ENCODE assay signal across 7 mouse cellular contexts in genomic region chr2:53711213-53711612, GRCm38 (mm10).
DNase-seq lines count a peak whose midpoint lies in the region; ATAC-seq lines count a peak whose summit lies in the region.

No protein-coding gene starts in this region.

- H3K9ac ChIP-seq in midbrain, embryonic 13.5 days (replicated peaks): no peak overlapping the region
- no peak overlapping the region for H3K9ac ChIP-seq in forebrain, embryonic 15.5 days (replicated peaks)

- no peak overlapping the region for H3K27ac ChIP-seq in midbrain, embryonic 13.5 days
- no peak overlapping the region for H3K27ac ChIP-seq in midbrain, embryonic 10.5 days (replicated peaks)
- H3K27ac ChIP-seq in forebrain, embryonic 15.5 days (replicated peaks): peak overlapping the region; percentile 53

- H3K4me2 ChIP-seq in midbrain, embryonic 13.5 days (replicated peaks): no peak overlapping the region
- no peak overlapping the region for H3K4me2 ChIP-seq in forebrain, embryonic 15.5 days (replicated peaks)

- DNase-seq in midbrain, embryonic 10.5 days (ENCODE audit: low spot score): no peak
- DNase-seq in layer of hippocampus, adult 9-10 months (ENCODE audit: low spot score): peak; percentile 86
- DNase-seq in right cerebral cortex, postnatal 36 days (ENCODE audit: low spot score in 2 of 2): peak; percentile 65 to 78
- no peak for DNase-seq in liver

- 83% methylated on average over 3 of the region's 3 CpGs for WGBS in midbrain, embryonic 13.5 days
- WGBS in midbrain, embryonic 10.5 days: 90% methylated on average over 3 of the region's 3 CpGs
- WGBS in forebrain, embryonic 15.5 days: 26% methylated on average over 3 of the region's 3 CpGs

- no peaks in the 10 kb centered on the region for H3K4me1 ChIP-seq in midbrain, embryonic 13.5 days (replicated peaks)
- no peaks in the 10 kb centered on the region for H3K4me1 ChIP-seq in midbrain, embryonic 10.5 days
- peaks cover 18% of the 10 kb centered on the region for H3K4me1 ChIP-seq in forebrain, embryonic 15.5 days

- no peaks in the 10 kb centered on the region for H3K36me3 ChIP-seq in midbrain, embryonic 13.5 days
- H3K36me3 ChIP-seq in midbrain, embryonic 10.5 days: no peaks in the 10 kb centered on the region
- no peaks in the 10 kb centered on the region for H3K36me3 ChIP-seq in forebrain, embryonic 15.5 days

- H3K4me3 ChIP-seq in midbrain, embryonic 13.5 days (replicated peaks): no peak overlapping the region
- H3K4me3 ChIP-seq in midbrain, embryonic 10.5 days: no peak overlapping the region
- no peak overlapping the region for H3K4me3 ChIP-seq in forebrain, embryonic 15.5 days

- no peaks in the 10 kb centered on the region for H3K9me3 ChIP-seq in midbrain, embryonic 13.5 days
- H3K9me3 ChIP-seq in midbrain, embryonic 10.5 days (replicated peaks): no peaks in the 10 kb centered on the region
- H3K9me3 ChIP-seq in forebrain, embryonic 15.5 days: no peaks in the 10 kb centered on the region

- ATAC-seq in midbrain, embryonic 13.5 days: peak; percentile 48; the same call in 1 of the 2 replicates
- peak; percentile 95 for ATAC-seq in forebrain, embryonic 15.5 days (replicated peaks)
- ATAC-seq in inflammation-experienced regulatory T-cells, adult 6 months: no peak

- H3K27me3 ChIP-seq in midbrain, embryonic 13.5 days: no peaks in the 10 kb centered on the region
- no peaks in the 10 kb centered on the region for H3K27me3 ChIP-seq in midbrain, embryonic 10.5 days (ENCODE audit: low read depth, poor library complexity, severe bottlenecking)
- no peaks in the 10 kb centered on the region for H3K27me3 ChIP-seq in forebrain, embryonic 15.5 days

Comparison
In these comparisons a context has a peak if more than half of its experiments do, and no peak if none do; other contexts are left out.
1. DNase-seq: peak in layer of hippocampus, adult 9-10 months (single experiment) and right cerebral cortex, postnatal 36 days (2 of 2); none in midbrain, embryonic 10.5 days (single experiment) and liver (single experiment).